Mouse (Mus musculus): ENCODE measurements around the gene Ndufa4l2. TPM values are rescaled to one million over a fixed set of nuclear protein-coding genes. Genes with fewer than 3 reads are reported as not detected.

Ndufa4l2 gene
- polyA plus RNA-seq, 1 experiment = 3.4 TPM

DNA sequence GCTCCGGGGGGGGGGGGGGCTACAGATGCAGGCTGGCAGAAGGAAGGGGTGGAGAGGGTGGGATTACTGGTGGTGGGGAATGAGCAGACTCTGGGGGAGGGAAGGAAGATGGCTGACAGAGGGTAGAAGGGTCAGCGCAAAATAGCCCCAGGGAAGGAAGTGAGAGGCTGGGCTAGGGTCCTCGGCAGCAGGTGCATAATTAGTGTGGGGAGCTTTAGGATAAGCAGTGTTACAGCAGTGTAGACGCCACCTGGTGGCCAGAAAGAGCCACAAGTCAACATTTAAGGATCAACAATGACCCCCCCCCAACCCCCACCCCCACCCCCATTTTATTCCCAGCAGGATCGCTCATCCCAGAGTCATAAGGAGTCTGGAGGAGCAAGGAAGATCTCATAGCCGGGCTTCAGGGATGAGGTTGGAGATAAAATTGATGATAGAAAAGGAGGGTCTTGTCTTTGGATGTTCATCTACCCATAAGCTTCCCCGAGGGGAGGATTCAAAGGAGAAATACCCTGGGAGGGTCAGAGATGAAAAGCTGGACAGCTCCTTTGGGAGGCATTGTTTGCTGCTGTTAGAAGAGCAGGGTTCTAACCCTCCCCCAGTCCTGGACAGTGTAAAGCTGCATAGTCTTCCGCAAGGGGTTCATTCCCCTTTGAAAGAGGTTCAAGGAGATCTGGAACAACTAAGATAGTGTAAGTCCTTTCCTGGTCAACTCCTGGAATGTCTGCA is 22.0 kb downstream of the Ndufa4l2 start:
- Histone ChIP-seq H3K4me1 (ENCODE audit: control insufficient read depth, insufficient read depth, low read length) (peaks cover 3% of the 10 kb centered on the region; the same call in 1 of the 2 replicates), H3K27ac (ENCODE audit: insufficient read depth, low read length) (no peak overlapping the region), H3K4me3 (ENCODE audit: insufficient read depth, low read length) (no peak overlapping the region)
- TF ChIP-seq CTCF (IDR thresholded peaks at IDR 0.05; ENCODE audit: borderline replicate concordance, insufficient read depth, low read length) (no peak), POLR2A (IDR thresholded peaks at IDR 0.05; ENCODE audit: low read depth, low read length) (no peak)

DNA sequence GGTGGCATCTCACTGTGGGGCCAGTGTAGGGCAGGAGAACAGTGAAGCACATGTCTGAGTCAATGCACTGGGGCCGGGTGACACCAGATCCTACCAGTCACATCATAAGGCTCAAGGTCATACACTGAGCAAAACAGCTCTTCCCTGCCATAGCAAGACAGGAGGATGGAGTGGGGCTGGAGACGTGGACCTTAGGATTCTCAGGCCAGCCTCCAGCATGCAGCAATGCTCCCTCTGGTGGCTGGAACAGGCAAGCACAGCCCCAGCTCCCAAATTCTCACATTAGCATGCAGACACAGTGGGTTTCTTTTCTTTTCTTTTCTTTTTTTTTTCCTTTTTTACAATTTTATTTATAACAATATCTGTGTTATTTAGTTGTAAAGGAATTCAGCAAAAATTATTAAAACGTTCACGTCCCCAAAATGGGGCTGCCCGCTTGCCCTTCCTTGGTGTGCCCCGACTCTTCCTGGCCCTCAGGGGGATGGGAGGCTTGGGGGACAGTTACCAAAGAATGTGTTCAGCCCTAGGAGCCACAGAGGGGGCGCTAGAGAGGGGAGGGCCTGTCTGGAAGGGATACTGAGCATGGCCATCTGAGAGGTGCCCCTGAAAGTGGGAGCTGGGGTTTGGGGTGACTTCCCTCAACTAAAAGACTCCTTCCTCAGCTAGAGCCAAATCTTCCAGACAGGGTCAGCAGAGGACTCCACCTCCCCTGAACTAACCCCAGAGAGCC is 23.3 kb downstream of the Ndufa4l2 start:
- no peak overlapping the region for H3K27ac ChIP-seq (ENCODE audit: insufficient read depth, low read length)
- no peak overlapping the region for H3K4me3 ChIP-seq (ENCODE audit: insufficient read depth, low read length)
- TF ChIP-seq CTCF (IDR thresholded peaks at IDR 0.05; ENCODE audit: borderline replicate concordance, insufficient read depth, low read length) (peak; percentile 95), POLR2A (IDR thresholded peaks at IDR 0.05; ENCODE audit: low read depth, low read length) (no peak)
- H3K4me1 ChIP-seq (ENCODE audit: control insufficient read depth, insufficient read depth, low read length) = peaks cover 3% of the 10 kb centered on the region; the same call in 1 of the 2 replicates

DNA sequence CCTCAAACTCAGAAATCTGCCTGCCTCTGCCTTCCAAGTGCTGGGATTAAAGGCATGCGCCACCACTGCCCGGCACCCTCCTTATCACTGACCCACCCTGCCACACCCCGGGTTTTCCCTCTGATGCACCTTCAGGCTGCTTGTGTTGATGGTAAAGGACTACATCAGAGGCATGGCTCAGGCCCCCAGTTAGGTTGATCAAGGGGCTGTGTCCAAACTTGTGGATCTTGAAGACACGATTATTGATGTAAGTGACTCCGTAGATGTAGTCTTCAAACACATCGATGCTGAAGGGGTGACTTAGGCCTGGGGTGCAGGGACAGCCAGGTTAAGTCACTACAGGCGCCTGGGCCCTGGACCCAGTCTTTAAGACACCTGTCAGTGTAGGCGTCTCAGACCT is 26.7 kb downstream of the Ndufa4l2 start:
- H3K27ac ChIP-seq (ENCODE audit: insufficient read depth, low read length) = no peak overlapping the region
- no peaks in the 10 kb centered on the region for H3K4me1 ChIP-seq (ENCODE audit: control insufficient read depth, insufficient read depth, low read length)
- TF ChIP-seq POLR2A (IDR thresholded peaks at IDR 0.05; ENCODE audit: low read depth, low read length) (no peak), CTCF (IDR thresholded peaks at IDR 0.05; ENCODE audit: borderline replicate concordance, insufficient read depth, low read length) (no peak)
- no peak overlapping the region for H3K4me3 ChIP-seq (ENCODE audit: insufficient read depth, low read length)

- Histone ChIP-seq H3K27ac (ENCODE audit: insufficient read depth, low read length) (no peak overlapping the region), H3K4me3 (ENCODE audit: insufficient read depth, low read length) (no peak overlapping the region), H3K4me1 (ENCODE audit: control insufficient read depth, insufficient read depth, low read length) (no peaks in the 10 kb centered on the region)
- TF ChIP-seq CTCF (IDR thresholded peaks at IDR 0.05; ENCODE audit: borderline replicate concordance, insufficient read depth, low read length) = no peak
- no peak for TF ChIP-seq POLR2A (IDR thresholded peaks at IDR 0.05; ENCODE audit: low read depth, low read length)
These were observed 27.3 kb downstream of the Ndufa4l2 start for GRCm38 (mm10) chr10:127542084-127542483.

DNA sequence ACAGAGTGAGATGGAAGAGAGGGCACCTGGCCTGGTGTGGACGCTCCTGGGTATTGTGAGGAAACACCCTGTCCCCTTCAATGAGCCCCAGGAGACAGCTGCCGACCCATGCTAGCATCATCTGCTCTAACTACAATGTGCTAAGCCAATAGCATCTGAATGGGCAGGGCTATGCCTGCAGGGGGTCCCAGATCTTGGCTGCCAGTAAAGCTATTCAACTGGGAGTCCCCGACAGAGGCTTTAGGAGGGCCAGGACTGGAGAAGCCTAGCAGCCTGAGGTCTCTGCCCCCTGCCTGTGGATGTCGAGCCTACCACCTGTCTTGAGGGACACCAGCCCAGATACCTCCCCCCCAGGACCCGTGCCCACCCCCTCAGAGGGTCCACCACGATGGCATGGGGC is 28.0 kb downstream of the Ndufa4l2 start:
- H3K27ac ChIP-seq (ENCODE audit: insufficient read depth, low read length) = no peak overlapping the region
- TF ChIP-seq CTCF (IDR thresholded peaks at IDR 0.05; ENCODE audit: borderline replicate concordance, insufficient read depth, low read length) (no peak), POLR2A (IDR thresholded peaks at IDR 0.05; ENCODE audit: low read depth, low read length) (no peak)
- H3K4me1 ChIP-seq (ENCODE audit: control insufficient read depth, insufficient read depth, low read length) = no peaks in the 10 kb centered on the region
- H3K4me3 ChIP-seq (ENCODE audit: insufficient read depth, low read length) = no peak overlapping the region

- Histone ChIP-seq H3K4me3 (ENCODE audit: insufficient read depth, low read length) (no peak overlapping the region), H3K4me1 (ENCODE audit: control insufficient read depth, insufficient read depth, low read length) (no peaks in the 10 kb centered on the region), H3K27ac (ENCODE audit: insufficient read depth, low read length) (no peak overlapping the region)
- TF ChIP-seq CTCF (IDR thresholded peaks at IDR 0.05; ENCODE audit: borderline replicate concordance, insufficient read depth, low read length) (no peak), POLR2A (IDR thresholded peaks at IDR 0.05; ENCODE audit: low read depth, low read length) (no peak)
These were observed 29.1 kb downstream of the Ndufa4l2 start for GRCm38 (mm10) chr10:127543916-127544315.

GRCm38 (mm10) chr10:127544375-127544774 is 29.6 kb downstream of the Ndufa4l2 start:
- Histone ChIP-seq H3K4me1 (ENCODE audit: control insufficient read depth, insufficient read depth, low read length) (no peaks in the 10 kb centered on the region), H3K27ac (ENCODE audit: insufficient read depth, low read length) (no peak overlapping the region), H3K4me3 (ENCODE audit: insufficient read depth, low read length) (no peak overlapping the region)
- TF ChIP-seq CTCF (IDR thresholded peaks at IDR 0.05; ENCODE audit: borderline replicate concordance, insufficient read depth, low read length) (no peak), POLR2A (IDR thresholded peaks at IDR 0.05; ENCODE audit: low read depth, low read length) (no peak)

GRCm38 (mm10) chr10:127546505-127546904 is 31.7 kb downstream of the Ndufa4l2 start:
- Histone ChIP-seq H3K4me1 (ENCODE audit: control insufficient read depth, insufficient read depth, low read length) (no peaks in the 10 kb centered on the region), H3K4me3 (ENCODE audit: insufficient read depth, low read length) (no peak overlapping the region), H3K27ac (ENCODE audit: insufficient read depth, low read length) (no peak overlapping the region)
- TF ChIP-seq POLR2A (IDR thresholded peaks at IDR 0.05; ENCODE audit: low read depth, low read length) (no peak), CTCF (IDR thresholded peaks at IDR 0.05; ENCODE audit: borderline replicate concordance, insufficient read depth, low read length) (no peak)

GRCm38 (mm10) chr10:127548236-127548635 is 33.5 kb downstream of the Ndufa4l2 start:
- no peak overlapping the region for H3K4me3 ChIP-seq (ENCODE audit: insufficient read depth, low read length)
- H3K4me1 ChIP-seq (ENCODE audit: control insufficient read depth, insufficient read depth, low read length) = no peaks in the 10 kb centered on the region
- no peak overlapping the region for H3K27ac ChIP-seq (ENCODE audit: insufficient read depth, low read length)
- TF ChIP-seq POLR2A (IDR thresholded peaks at IDR 0.05; ENCODE audit: low read depth, low read length) (no peak), CTCF (IDR thresholded peaks at IDR 0.05; ENCODE audit: borderline replicate concordance, insufficient read depth, low read length) (no peak)

GRCm38 (mm10) chr10:127549892-127550291 is 35.1 kb downstream of the Ndufa4l2 start:
- TF ChIP-seq CTCF (IDR thresholded peaks at IDR 0.05; ENCODE audit: borderline replicate concordance, insufficient read depth, low read length) (no peak), POLR2A (IDR thresholded peaks at IDR 0.05; ENCODE audit: low read depth, low read length) (no peak)
- Histone ChIP-seq H3K4me3 (ENCODE audit: insufficient read depth, low read length) (no peak overlapping the region), H3K4me1 (ENCODE audit: control insufficient read depth, insufficient read depth, low read length) (no peaks in the 10 kb centered on the region), H3K27ac (ENCODE audit: insufficient read depth, low read length) (no peak overlapping the region)
